Mouse (Mus musculus) hindbrain, embryonic 12.5 days (tissue): ENCODE measurements around the gene 1700001O22Rik. TPM values are rescaled to one million over a fixed set of nuclear protein-coding genes. Genes with fewer than 3 reads are reported as not detected.
A peak's percentile ranks its signal among the peaks of the same experiment; 100 is the strongest.

Source experiments
- ATAC-seq: fragments of 200-750 bp; cut with Nextera tagmentation; 2 replicates; pipeline ENCODE4 v1.8.0; 2017; ENCODE audit warnings: moderate TSS enrichment; ENCODE audit not compliant: low FRiP score
- H3K27ac ChIP-seq: fragments of 300-500 bp; sonication (generic); 2 replicates; pipeline ENCODE4 v1.5.1; 2016; ENCODE audit warnings: mild to moderate bottlenecking
- H3K27me3 ChIP-seq: fragments of 300-500 bp; sonication (generic); 2 replicates; pipeline ENCODE4 v1.6.1; 2016; ENCODE audit warnings: mild to moderate bottlenecking
- H3K36me3 ChIP-seq: fragments of 300-500 bp; sonication (generic); 2 replicates; pipeline ENCODE4 v1.6.1; 2016; ENCODE audit warnings: mild to moderate bottlenecking
- H3K4me1 ChIP-seq: fragments of 300-500 bp; sonication (generic); 2 replicates; pipeline ENCODE4 v1.6.1; 2016
- H3K4me2 ChIP-seq: fragments of 300-500 bp; sonication (generic); replicated peaks from 2 replicates; pipeline ENCODE4 v1.6.1; 2016; ENCODE audit warnings: mild to moderate bottlenecking
- H3K4me3 ChIP-seq: fragments of 300-500 bp; sonication (generic); 2 replicates; pipeline ENCODE4 v1.5.1; 2016; ENCODE audit warnings: mild to moderate bottlenecking
- H3K9ac ChIP-seq: fragments of 300-500 bp; sonication (generic); 2 replicates; pipeline ENCODE4 v1.6.1; 2016; ENCODE audit warnings: mild to moderate bottlenecking, moderate library complexity
- H3K9me3 ChIP-seq: fragments of 300-500 bp; sonication (generic); replicated peaks from 2 replicates; pipeline ENCODE4 v1.6.1; 2016; ENCODE audit warnings: mild to moderate bottlenecking
- WGBS: fragments of 180-500 bp; shearing (Covaris S2); methylation state at CpG from one replicate; pipeline ENCODE4 v1.1.7; 2016; 5-methylcytosine and 5-hydroxymethylcytosine counted together
- polyA plus RNA-seq: library from polyadenylated mRNA; unstranded; fragments of >200 nt; fragmentation: Nextera tagmentation; extraction: Ambion mirVana; gene quantifications from 2 replicates; pipeline ENCODE4 v1.2.1, GENCODE M21; 2016

Gene 1700001O22Rik
- polyA plus RNA-seq, 1 experiment from 2014 or later, result 1.9 TPM

DNA sequence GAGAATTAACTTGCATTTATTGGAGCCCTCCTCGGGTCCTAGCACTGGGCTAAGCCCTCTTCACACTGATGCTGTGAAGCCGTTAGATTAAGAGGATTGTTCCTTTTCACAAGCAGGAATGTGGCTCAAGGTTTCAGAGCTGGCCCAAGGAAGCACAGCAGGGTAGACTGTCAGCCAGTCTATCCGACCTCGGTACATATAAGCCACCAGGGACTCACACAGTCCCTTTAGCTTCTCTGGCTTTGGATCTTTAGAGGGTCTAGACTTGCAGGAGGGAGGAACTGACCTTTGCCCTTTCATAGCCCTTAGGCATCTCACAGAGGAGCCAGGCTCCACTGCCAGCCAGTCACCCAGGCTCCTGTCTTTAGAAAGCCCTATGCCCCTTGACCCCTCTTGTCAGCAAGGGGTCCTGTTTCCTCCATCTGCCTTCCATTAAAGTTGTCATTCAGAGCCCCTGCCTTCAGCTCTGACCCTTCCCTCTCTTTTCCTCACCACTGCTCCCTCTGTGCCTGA is 26.9 kb upstream of the 1700001O22Rik start, which contains the start of gene Asb6:
TSS of gene Asb6 (minus strand) at position 51 of the 513 bp plus-strand sequence.
- Histone ChIP-seq H3K9ac (no peak within 1 kb of the TSS), H3K4me2 (no peak within 1 kb of the TSS), H3K27ac (no peak within 1 kb of the TSS), H3K4me1 (peaks cover 25% of the 10 kb centered on the region), H3K27me3 (no peaks in the 10 kb centered on the region), H3K9me3 (no peaks in the 10 kb centered on the region), H3K4me3 (no peak within 1 kb of the TSS), H3K36me3 (peaks cover 11% of the 10 kb centered on the region)
- ATAC-seq, result no peak
- 11% methylated on average over 4 of the region's 4 CpGs for WGBS

DNA sequence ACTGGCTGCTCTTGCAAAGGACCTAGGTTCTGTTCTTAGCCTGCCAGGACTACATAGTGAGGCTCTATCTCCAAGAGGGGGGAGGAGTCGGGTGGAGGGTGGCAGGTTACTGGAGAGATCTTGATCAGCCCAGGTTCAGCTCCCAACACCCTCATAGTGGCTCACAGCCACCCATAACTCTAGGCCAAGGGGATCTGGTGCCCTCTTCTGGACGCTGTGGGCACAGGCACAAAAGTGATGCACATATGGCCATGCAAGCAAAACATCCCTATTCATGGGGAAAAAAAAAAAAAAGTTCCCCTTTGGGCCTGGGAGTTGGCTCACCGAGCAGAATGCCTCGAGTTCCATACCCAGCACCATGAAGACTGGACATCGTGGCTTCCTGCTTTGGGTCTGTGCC is 25.9 kb upstream of the 1700001O22Rik start:
- H3K4me3 ChIP-seq, result no peak overlapping the region
- WGBS, result 41% methylated on average over 5 of the region's 5 CpGs
- H3K4me2 ChIP-seq, result no peak overlapping the region
- peaks cover 22% of the 10 kb centered on the region for H3K36me3 ChIP-seq
- no peak for ATAC-seq
- peaks cover 22% of the 10 kb centered on the region for H3K4me1 ChIP-seq
- H3K9me3 ChIP-seq, result no peaks in the 10 kb centered on the region
- H3K9ac ChIP-seq, result no peak overlapping the region
- no peaks in the 10 kb centered on the region for H3K27me3 ChIP-seq
- no peak overlapping the region for H3K27ac ChIP-seq

DNA sequence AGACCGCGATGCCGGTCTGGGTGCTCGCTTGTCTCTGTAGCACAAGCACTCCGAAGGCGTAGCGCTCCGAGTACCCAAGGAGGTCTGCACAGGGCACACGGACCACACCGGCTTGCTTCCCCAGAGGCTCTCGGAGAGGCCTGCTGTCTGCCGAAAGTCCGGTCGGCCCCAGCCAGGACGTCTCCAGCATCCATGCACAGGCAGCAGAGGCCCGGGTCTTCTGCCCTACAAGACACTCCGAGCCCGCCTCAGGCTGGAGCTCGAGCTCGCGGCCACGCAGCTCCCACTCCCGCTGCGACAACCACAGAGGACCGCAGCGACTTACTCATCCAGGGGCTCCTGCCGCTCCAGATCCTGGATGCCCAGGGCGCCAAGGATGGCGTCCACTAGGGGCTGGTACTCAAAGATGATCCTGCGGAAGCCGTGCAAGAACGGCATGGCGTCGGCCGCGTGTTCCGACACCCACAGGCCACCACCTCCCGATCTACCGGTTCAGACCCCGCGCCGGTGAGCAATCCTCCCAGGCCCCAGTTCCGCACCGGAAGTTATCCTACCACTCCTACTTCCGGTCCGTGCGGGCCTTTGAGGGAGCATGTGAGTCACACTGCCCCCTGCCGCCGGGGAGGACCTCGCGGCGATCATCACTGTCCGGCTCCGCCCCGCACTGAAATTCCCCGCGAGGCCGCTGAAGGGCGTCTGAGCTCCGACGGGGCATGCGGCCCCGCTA is 24.5 kb upstream of the 1700001O22Rik start:
- H3K4me1 ChIP-seq, result peaks cover 23% of the 10 kb centered on the region
- WGBS, result under 1% methylated on average over 63 of the region's 63 CpGs

DNA sequence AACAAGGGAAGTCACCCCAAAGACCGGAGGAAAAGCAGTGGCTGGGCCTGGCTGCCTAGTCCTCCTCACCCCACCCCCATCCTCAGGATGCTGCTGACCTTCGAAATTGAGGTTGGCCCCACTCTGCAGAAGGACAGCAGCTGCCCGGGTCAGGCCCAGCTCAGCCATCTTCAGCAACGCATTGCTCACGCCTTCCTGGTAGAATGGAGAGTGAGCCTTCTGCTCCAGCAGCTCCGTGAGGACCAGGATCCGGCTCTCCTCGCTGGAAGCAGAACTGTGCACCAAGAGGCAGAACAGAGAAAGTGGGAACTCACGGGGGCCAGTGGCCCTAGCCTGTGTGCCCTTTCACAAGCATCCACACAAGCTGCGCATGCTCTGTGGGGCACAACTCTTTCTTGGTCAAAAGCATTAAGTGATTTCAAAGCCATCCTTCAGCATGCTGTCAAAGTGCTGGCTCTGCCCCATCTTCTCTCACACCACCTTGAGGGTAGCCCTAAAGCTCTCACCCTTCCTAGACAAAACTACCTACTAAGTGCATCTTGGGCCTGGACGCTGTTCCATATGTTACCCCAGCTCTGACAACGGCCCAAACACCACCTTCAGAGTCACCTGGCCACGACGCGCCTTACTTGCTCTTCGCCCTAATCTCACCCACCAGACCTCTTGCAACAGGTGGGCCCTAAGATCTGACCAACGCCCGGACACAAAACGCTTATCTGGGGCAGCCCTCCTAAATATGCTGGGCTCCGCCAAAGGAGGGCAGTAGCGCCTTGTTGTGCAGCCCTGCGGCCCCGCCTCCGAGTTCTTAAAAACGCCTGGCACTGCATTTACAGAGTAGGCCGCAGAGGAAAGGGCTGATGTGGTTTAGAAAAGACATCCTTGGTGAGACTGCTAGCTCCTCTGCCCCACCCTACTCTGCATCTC is 23.6 kb upstream of the 1700001O22Rik start:
- ATAC-seq, result no peak
- Histone ChIP-seq H3K4me1 (peaks cover 29% of the 10 kb centered on the region), H3K27ac (peak overlapping the region; percentile 75; the same call in 1 of the 2 replicates), H3K4me3 (peak overlapping the region; percentile 92), H3K4me2 (peak overlapping the region; percentile 97), H3K36me3 (peaks cover 44% of the 10 kb centered on the region), H3K9ac (peak overlapping the region; percentile 92), H3K9me3 (no peaks in the 10 kb centered on the region), H3K27me3 (no peaks in the 10 kb centered on the region)
- WGBS, result 36% methylated on average over 26 of the region's 26 CpGs

More for the DNA sequence above, 24.5 kb upstream of the 1700001O22Rik start:
- ATAC-seq, result peak; percentile 80
- Histone ChIP-seq H3K9ac (peak overlapping the region; percentile 92), H3K27ac (peak overlapping the region; percentile 75; the same call in 1 of the 2 replicates), H3K9me3 (no peaks in the 10 kb centered on the region), H3K4me3 (peak overlapping the region; percentile 92), H3K36me3 (peaks cover 36% of the 10 kb centered on the region), H3K27me3 (no peaks in the 10 kb centered on the region), H3K4me2 (peak overlapping the region; percentile 97)

DNA sequence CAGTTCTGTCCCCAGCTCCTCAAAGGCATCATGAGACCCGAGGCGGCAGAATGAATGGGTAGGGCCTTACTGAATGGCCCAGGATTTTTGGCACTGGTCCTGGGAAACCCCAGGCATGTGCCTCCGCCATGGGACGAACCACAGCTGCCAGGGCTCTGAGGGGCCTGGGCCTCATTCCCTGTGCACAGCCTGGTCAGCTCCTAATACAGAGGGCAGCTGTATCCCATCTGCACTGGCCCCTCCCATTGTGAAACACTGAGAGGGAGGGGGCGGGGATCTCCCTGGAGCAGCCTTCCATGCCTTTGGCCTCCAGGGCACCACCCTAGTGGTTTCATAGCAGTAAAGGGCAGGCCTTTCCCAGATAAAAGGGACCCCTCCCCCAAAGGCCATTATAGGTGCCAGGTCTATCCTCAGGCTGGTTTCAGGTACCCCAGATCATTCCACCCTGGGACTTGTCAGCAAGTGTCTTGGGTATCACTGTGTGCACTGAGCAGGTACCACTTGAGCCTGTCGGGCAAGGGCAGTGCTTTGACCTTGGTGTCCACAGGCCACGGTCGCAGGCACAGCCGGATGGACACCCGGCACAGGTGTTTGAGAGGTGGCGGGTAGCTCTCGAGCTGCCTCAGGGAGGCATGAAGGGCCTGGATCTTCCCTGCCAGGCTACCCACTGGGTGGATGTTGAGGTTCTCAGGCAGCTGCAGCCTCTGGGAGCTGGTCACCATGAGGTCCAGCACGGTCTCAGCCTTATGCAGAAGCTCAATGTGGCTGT is 20.1 kb upstream of the 1700001O22Rik start:
- Histone ChIP-seq H3K9ac (no peak overlapping the region), H3K4me1 (peaks cover 29% of the 10 kb centered on the region), H3K36me3 (peaks cover 79% of the 10 kb centered on the region), H3K27ac (peak overlapping the region; percentile 55; the same call in 1 of the 2 replicates), H3K27me3 (no peaks in the 10 kb centered on the region), H3K4me3 (no peak overlapping the region), H3K9me3 (no peaks in the 10 kb centered on the region), H3K4me2 (no peak overlapping the region)
- peak; percentile 56; the same call in 1 of the 2 replicates for ATAC-seq
- 72% methylated on average over 13 of the region's 13 CpGs for WGBS

DNA sequence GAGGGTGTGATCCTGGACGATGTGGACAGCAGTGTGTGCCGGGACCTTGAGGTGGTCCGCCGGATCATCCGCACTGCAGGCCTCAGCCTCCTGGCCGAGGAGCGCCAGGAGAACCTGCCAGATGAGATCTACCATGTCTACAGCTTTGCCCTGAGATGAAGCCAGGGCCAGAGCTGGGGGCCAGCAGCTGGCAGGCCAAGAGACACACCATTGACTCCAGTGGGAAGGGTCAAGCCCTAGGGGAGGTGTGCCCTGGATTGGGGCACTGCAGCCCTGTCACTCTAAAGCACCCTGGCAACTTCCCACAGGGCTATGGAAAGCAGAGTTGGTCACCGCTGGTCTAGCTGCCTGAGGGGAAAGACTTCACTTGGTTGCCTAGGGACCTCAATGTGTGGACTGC is 19.0 kb upstream of the 1700001O22Rik start:
- no peak for ATAC-seq
- no peaks in the 10 kb centered on the region for H3K27me3 ChIP-seq
- H3K9me3 ChIP-seq, result no peaks in the 10 kb centered on the region
- H3K4me1 ChIP-seq, result peaks cover 28% of the 10 kb centered on the region
- 90% methylated on average over 8 of the region's 8 CpGs for WGBS
- no peak overlapping the region for H3K4me3 ChIP-seq
- H3K36me3 ChIP-seq, result peaks cover 88% of the 10 kb centered on the region
- no peak overlapping the region for H3K9ac ChIP-seq
- H3K27ac ChIP-seq, result peak overlapping the region; percentile 55
- H3K4me2 ChIP-seq, result no peak overlapping the region

DNA sequence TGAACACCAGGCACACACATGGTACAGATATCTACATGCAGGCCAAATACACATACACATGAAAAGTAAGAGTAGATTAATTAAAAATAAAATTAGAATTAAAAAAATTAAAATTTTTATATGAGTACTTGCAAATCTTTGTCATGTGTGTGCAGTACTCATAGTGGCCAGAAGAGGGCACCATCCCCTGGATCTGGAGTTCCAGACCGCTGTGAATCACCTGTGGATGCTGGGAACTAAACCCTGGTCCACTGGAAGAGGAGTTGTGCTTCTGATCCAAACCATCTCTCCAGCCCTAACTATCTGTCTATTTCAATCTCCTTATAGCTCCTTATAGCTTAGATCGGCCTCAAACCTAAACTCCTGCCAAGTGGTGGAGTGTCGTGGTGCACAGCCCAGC is 17.6 kb upstream of the 1700001O22Rik start:
- Histone ChIP-seq H3K36me3 (peaks cover 88% of the 10 kb centered on the region), H3K4me1 (peaks cover 15% of the 10 kb centered on the region), H3K4me2 (no peak overlapping the region), H3K9me3 (no peaks in the 10 kb centered on the region), H3K9ac (no peak overlapping the region), H3K27ac (no peak overlapping the region; the same call in 1 of the 2 replicates), H3K27me3 (no peaks in the 10 kb centered on the region), H3K4me3 (no peak overlapping the region)
- ATAC-seq, result no peak
- WGBS, result 98% methylated on average over 3 of the region's 3 CpGs

DNA sequence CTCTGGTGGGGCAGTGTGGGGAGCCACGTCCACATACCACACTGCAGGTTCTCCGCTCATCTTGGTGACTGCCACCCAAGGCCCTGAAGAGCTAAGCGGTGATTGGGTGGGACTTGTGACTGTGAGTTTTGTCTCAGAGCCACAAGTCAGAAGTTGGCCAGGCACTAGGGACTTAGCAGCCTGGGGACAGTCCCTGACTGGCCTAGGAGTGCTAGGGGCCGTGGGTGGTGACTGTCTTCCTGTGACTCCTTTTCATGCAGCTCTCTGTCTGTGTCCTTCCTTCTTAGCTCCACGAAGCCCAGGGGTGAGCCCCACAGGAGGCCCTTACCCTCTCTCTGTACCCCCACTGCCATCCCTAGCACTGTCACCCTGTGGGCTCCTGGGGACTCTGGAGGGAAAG is 16.4 kb upstream of the 1700001O22Rik start:
- Histone ChIP-seq H3K4me2 (no peak overlapping the region), H3K9me3 (no peaks in the 10 kb centered on the region), H3K36me3 (peaks cover 88% of the 10 kb centered on the region), H3K4me1 (peaks cover 15% of the 10 kb centered on the region), H3K27me3 (no peaks in the 10 kb centered on the region), H3K4me3 (no peak overlapping the region), H3K9ac (no peak overlapping the region), H3K27ac (no peak overlapping the region)
- no peak for ATAC-seq
- 94% methylated on average over 5 of the region's 5 CpGs for WGBS

DNA sequence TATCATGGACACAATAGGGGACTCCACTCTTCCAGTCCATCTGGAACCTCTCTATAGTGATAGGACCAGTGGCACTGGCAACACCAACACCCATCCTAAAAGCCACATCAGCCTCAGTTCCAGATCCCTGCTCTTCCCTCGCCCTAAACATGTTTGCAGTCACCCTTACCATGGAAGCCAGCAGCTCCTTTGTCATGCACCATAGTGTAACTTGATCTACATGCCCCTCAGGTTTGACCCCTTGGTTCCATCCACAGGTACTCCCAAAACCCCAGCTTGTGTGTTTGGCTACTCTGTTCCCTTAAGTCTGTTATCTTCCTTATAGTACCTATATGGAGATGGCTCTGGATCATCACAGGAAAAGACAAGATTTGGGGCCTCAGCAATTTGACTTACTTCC is 12.9 kb upstream of the 1700001O22Rik start:
- H3K4me2 ChIP-seq, result no peak overlapping the region
- peaks cover 83% of the 10 kb centered on the region for H3K36me3 ChIP-seq
- no peaks in the 10 kb centered on the region for H3K4me1 ChIP-seq
- no peak overlapping the region for H3K9ac ChIP-seq
- WGBS, result 95% methylated on average over 1 of the region's 1 CpGs
- no peak overlapping the region for H3K27ac ChIP-seq
- no peak for ATAC-seq
- no peaks in the 10 kb centered on the region for H3K27me3 ChIP-seq
- no peak overlapping the region for H3K4me3 ChIP-seq
- H3K9me3 ChIP-seq, result no peaks in the 10 kb centered on the region

DNA sequence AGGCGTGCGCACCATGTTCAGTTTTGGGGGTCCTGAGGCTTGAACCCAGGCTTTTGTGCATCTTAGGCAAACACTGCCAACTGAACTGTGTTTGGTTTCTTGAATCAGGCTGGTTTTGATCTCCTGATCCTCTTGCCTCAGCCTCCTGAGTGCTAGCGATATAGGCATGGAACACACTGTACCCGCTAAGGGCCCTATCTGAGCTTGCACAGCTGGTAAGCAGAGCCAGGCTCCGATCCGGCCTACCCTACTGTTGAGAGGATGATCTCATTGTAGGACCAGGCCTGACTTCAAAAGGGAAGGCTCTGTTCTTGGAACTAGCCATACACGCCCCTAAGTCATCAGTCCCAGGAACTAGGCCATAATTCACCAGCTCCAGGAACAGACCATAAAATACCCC is 7.1 kb upstream of the 1700001O22Rik start:
- Histone ChIP-seq H3K4me3 (no peak overlapping the region), H3K27ac (no peak overlapping the region), H3K9ac (no peak overlapping the region), H3K36me3 (peaks cover 37% of the 10 kb centered on the region), H3K9me3 (no peaks in the 10 kb centered on the region), H3K4me2 (no peak overlapping the region), H3K4me1 (peaks cover 27% of the 10 kb centered on the region), H3K27me3 (no peaks in the 10 kb centered on the region)
- 95% methylated on average over 7 of the region's 7 CpGs for WGBS
- ATAC-seq, result no peak

DNA sequence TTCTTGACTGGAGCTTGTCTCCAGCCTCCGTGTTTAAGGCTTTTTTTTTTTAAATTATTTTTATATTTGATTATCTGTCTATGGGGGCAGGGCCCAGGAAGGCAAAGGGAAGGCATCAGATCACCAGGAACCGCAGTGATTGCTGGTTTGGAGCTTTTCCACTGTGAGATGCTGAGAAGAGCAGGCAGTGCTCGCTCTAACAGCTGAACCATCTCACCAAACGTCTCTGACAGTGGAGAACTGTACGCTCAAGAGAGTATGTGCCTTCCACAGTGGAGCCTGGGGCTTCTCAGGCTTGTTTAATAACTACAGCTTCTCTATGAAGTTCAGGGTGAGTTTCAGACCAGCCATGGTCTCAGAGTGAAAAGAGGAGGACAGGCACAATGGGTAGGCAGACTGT is 6.0 kb upstream of the 1700001O22Rik start:
- WGBS, result 87% methylated on average over 5 of the region's 5 CpGs

More for the DNA sequence above, 6.0 kb upstream of the 1700001O22Rik start:
- no peak for ATAC-seq
- Histone ChIP-seq H3K27ac (no peak overlapping the region), H3K9ac (no peak overlapping the region; the same call in 1 of the 2 replicates), H3K27me3 (no peaks in the 10 kb centered on the region), H3K9me3 (no peaks in the 10 kb centered on the region), H3K4me3 (peak overlapping the region; percentile 14; the same call in 1 of the 2 replicates), H3K4me1 (peaks cover 27% of the 10 kb centered on the region), H3K4me2 (peak overlapping the region; percentile 79), H3K36me3 (peaks cover 26% of the 10 kb centered on the region)
